Mouse (Mus musculus) mesoderm, embryonic 11.5 days (tissue): ENCODE measurements at regions not wholly inside any gene's neighbourhood (a gene's known extent, or its start where the extent isn't known, plus 50 kb on each side); places are given as distances from the start of the nearest gene placed in this dataset.

Experiments
- DNase-seq: peaks from one replicate; pipeline ENCODE4 v3.0.0-alpha.2; 2012; ENCODE audit warnings: low read depth, low spot score

- DNase-seq: no peak
Measured at GRCm38 (mm10) chr15:63020826-63021225, 824.2 kb downstream of the Gsdmc2 start.

- no peak for DNase-seq
Measured at GRCm38 (mm10) chr15:63017966-63018365, 827.0 kb downstream of the Gsdmc2 start.

GRCm38 (mm10) chr15:63006471-63007228 lies 838.3 kb downstream of the Gsdmc2 start:
- DNase-seq: no peak

- DNase-seq: no peak
Measured at GRCm38 (mm10) chr15:62994691-62995090, 850.3 kb downstream of the Gsdmc2 start.

GRCm38 (mm10) chr15:62986871-62987270 lies 858.1 kb downstream of the Gsdmc2 start:
- DNase-seq: no peak

- no peak for DNase-seq
Measured at GRCm38 (mm10) chr15:62986147-62986546, 858.8 kb downstream of the Gsdmc2 start.

GRCm38 (mm10) chr15:62970566-62970965 lies 874.4 kb downstream of the Gsdmc2 start:
- no peak for DNase-seq

GRCm38 (mm10) chr15:62962681-62963080 lies 882.3 kb downstream of the Gsdmc2 start:
- DNase-seq: no peak

GRCm38 (mm10) chr15:62960623-62961022 lies 884.4 kb downstream of the Gsdmc2 start:
- no peak for DNase-seq

GRCm38 (mm10) chr15:62958506-62959330 lies 886.3 kb downstream of the Gsdmc2 start:
- DNase-seq: no peak

- DNase-seq: no peak
Measured at GRCm38 (mm10) chr15:62954889-62955288, 890.1 kb downstream of the Gsdmc2 start.

GRCm38 (mm10) chr15:62954322-62954820 lies 890.6 kb downstream of the Gsdmc2 start:
- no peak for DNase-seq

GRCm38 (mm10) chr15:62953215-62953941 lies 891.6 kb downstream of the Gsdmc2 start:
- no peak for DNase-seq

- no peak for DNase-seq
Measured at GRCm38 (mm10) chr15:62952487-62953214, 892.3 kb downstream of the Gsdmc2 start.

- no peak for DNase-seq
Measured at GRCm38 (mm10) chr15:62939416-62939815, 905.6 kb downstream of the Gsdmc2 start.

GRCm38 (mm10) chr15:62937756-62938155 lies 907.2 kb downstream of the Gsdmc2 start:
- no peak for DNase-seq

GRCm38 (mm10) chr15:62934522-62935189 lies 910.3 kb downstream of the Gsdmc2 start:
- peak; percentile 67 for DNase-seq

GRCm38 (mm10) chr15:62920520-62920919 lies 924.5 kb downstream of the Gsdmc2 start:
- DNase-seq: no peak

- no peak for DNase-seq
Measured at GRCm38 (mm10) chr15:62919264-62919663, 925.7 kb downstream of the Gsdmc2 start.

- DNase-seq: no peak
Measured at GRCm38 (mm10) chr15:62908379-62908778, 936.6 kb downstream of the Gsdmc2 start.

- no peak for DNase-seq
Measured at GRCm38 (mm10) chr15:62907181-62907580, 937.8 kb downstream of the Gsdmc2 start.
